Mouse (Mus musculus): ENCODE measurements around the gene Sowahb. TPM values are rescaled to one million over a fixed set of nuclear protein-coding genes. Genes with fewer than 3 reads are reported as not detected.
A peak's percentile ranks its signal among the peaks of the same experiment; 100 is the strongest.

The Sowahb gene
- polyA plus RNA-seq (2016; fragmentation: Nextera tagmentation; extraction: Ambion mirVana): 0.78 and 0.85 TPM in 2 replicates

GRCm38 (mm10) chr5:93044584-93045370 is at the start of gene Sowahb:
Gene Sowahb, minus strand, starts transcription at chr5:93045022.
- DNase-seq (ENCODE audit: low spot score): peak; percentile 76
- Histone ChIP-seq H3K27me3 (replicated peaks; ENCODE audit: low read depth, poor library complexity, severe bottlenecking) (peaks cover 93% of the 10 kb centered on the region), H3K27ac (replicated peaks) (peak within 1 kb of the TSS; percentile 67), H3K4me1 (peaks cover 49% of the 10 kb centered on the region), H3K4me3 (peak within 1 kb of the TSS; percentile 63), H3K36me3 (replicated peaks) (no peaks in the 10 kb centered on the region), H3K9me3 (no peaks in the 10 kb centered on the region)
- under 1% methylated on average over 68 of the region's 68 CpGs for WGBS

- WGBS: under 1% methylated on average over 50 of the region's 50 CpGs
- Histone ChIP-seq H3K27ac (replicated peaks) (peak overlapping the region; percentile 97), H3K4me1 (peaks cover 67% of the 10 kb centered on the region), H3K4me3 (peak overlapping the region; percentile 81), H3K36me3 (replicated peaks) (peaks cover 15% of the 10 kb centered on the region), H3K27me3 (replicated peaks; ENCODE audit: low read depth, poor library complexity, severe bottlenecking) (no peaks in the 10 kb centered on the region), H3K9me3 (no peaks in the 10 kb centered on the region)
- peak; percentile 70 for DNase-seq (ENCODE audit: low spot score)
Observed at GRCm38 (mm10) chr5:93093638-93094527, 49.1 kb upstream of the Sowahb start.

GRCm38 (mm10) chr5:93092857-93093622 is 48.2 kb upstream of the Sowahb start, which contains the start of gene Sept11:
Gene Sept11, plus strand, starts transcription at chr5:93093437.
- H3K36me3 ChIP-seq (replicated peaks): peaks cover 6% of the 10 kb centered on the region
- H3K4me1 ChIP-seq: peaks cover 62% of the 10 kb centered on the region
- H3K4me3 ChIP-seq: peak within 1 kb of the TSS; percentile 81
- WGBS: under 1% methylated on average over 63 of the region's 63 CpGs
- peak; percentile 95 for DNase-seq (ENCODE audit: low spot score)
- H3K27me3 ChIP-seq (replicated peaks; ENCODE audit: low read depth, poor library complexity, severe bottlenecking): no peaks in the 10 kb centered on the region
- H3K9me3 ChIP-seq: no peaks in the 10 kb centered on the region
- peak within 1 kb of the TSS; percentile 97 for H3K27ac ChIP-seq (replicated peaks)

GRCm38 (mm10) chr5:93092147-93092781 is 47.4 kb upstream of the Sowahb start:
- H3K36me3 ChIP-seq (replicated peaks): 0 out of 2 replicates have a peak, but pooled peaks cover under 1% of the 10 kb centered on the region
- H3K4me1 ChIP-seq: peaks cover 54% of the 10 kb centered on the region
- peak overlapping the region; percentile 81 for H3K4me3 ChIP-seq
- peak overlapping the region; percentile 97 for H3K27ac ChIP-seq (replicated peaks)
- no peaks in the 10 kb centered on the region for H3K27me3 ChIP-seq (replicated peaks; ENCODE audit: low read depth, poor library complexity, severe bottlenecking)
- no peaks in the 10 kb centered on the region for H3K9me3 ChIP-seq
- DNase-seq (ENCODE audit: low spot score): peak; percentile 60
- WGBS: 7% methylated on average over 28 of the region's 28 CpGs

- peaks cover 44% of the 10 kb centered on the region for H3K4me1 ChIP-seq
- no peak overlapping the region for H3K27ac ChIP-seq (replicated peaks)
- 84% methylated on average over 3 of the region's 3 CpGs for WGBS
- no peaks in the 10 kb centered on the region for H3K27me3 ChIP-seq (replicated peaks; ENCODE audit: low read depth, poor library complexity, severe bottlenecking)
- no peaks in the 10 kb centered on the region for H3K36me3 ChIP-seq (replicated peaks)
- no peak for DNase-seq (ENCODE audit: low spot score)
- peak overlapping the region; percentile 81 for H3K4me3 ChIP-seq
- H3K9me3 ChIP-seq: no peaks in the 10 kb centered on the region
Observed at GRCm38 (mm10) chr5:93091266-93091665, 46.4 kb upstream of the Sowahb start.

- no peak overlapping the region for H3K27ac ChIP-seq (replicated peaks)
- H3K9me3 ChIP-seq: no peaks in the 10 kb centered on the region
- peaks cover 5% of the 10 kb centered on the region; the same call in 1 of the 2 replicates for H3K4me1 ChIP-seq
- H3K36me3 ChIP-seq (replicated peaks): no peaks in the 10 kb centered on the region
- H3K27me3 ChIP-seq (replicated peaks; ENCODE audit: low read depth, poor library complexity, severe bottlenecking): no peaks in the 10 kb centered on the region
- no peak overlapping the region for H3K4me3 ChIP-seq
- WGBS: 88% methylated on average over 4 of the region's 4 CpGs
- no peak for DNase-seq (ENCODE audit: low spot score)
Observed at GRCm38 (mm10) chr5:93085900-93086299, 41.1 kb upstream of the Sowahb start.

- WGBS: 61% methylated on average over 4 of the region's 4 CpGs
- no peaks in the 10 kb centered on the region for H3K36me3 ChIP-seq (replicated peaks)
- no peak overlapping the region for H3K4me3 ChIP-seq
- DNase-seq (ENCODE audit: low spot score): no peak
- H3K27me3 ChIP-seq (replicated peaks; ENCODE audit: low read depth, poor library complexity, severe bottlenecking): no peaks in the 10 kb centered on the region
- peaks cover 9% of the 10 kb centered on the region for H3K4me1 ChIP-seq
- no peaks in the 10 kb centered on the region for H3K9me3 ChIP-seq
- no peak overlapping the region for H3K27ac ChIP-seq (replicated peaks)
Observed at GRCm38 (mm10) chr5:93085015-93085598, 40.3 kb upstream of the Sowahb start.

GRCm38 (mm10) chr5:93079596-93079995 is 34.8 kb upstream of the Sowahb start:
- H3K27me3 ChIP-seq (replicated peaks; ENCODE audit: low read depth, poor library complexity, severe bottlenecking): no peaks in the 10 kb centered on the region
- no peaks in the 10 kb centered on the region for H3K9me3 ChIP-seq
- DNase-seq (ENCODE audit: low spot score): no peak
- no peak overlapping the region for H3K4me3 ChIP-seq
- H3K27ac ChIP-seq (replicated peaks): no peak overlapping the region
- H3K4me1 ChIP-seq: peaks cover 19% of the 10 kb centered on the region
- no peaks in the 10 kb centered on the region for H3K36me3 ChIP-seq (replicated peaks)
- 85% methylated on average over 3 of the region's 3 CpGs for WGBS

GRCm38 (mm10) chr5:93077661-93078323 is 33.0 kb upstream of the Sowahb start:
- DNase-seq (ENCODE audit: low spot score): no peak
- H3K27ac ChIP-seq (replicated peaks): no peak overlapping the region
- peaks cover 19% of the 10 kb centered on the region for H3K4me1 ChIP-seq
- H3K27me3 ChIP-seq (replicated peaks; ENCODE audit: low read depth, poor library complexity, severe bottlenecking): no peaks in the 10 kb centered on the region
- no peaks in the 10 kb centered on the region for H3K36me3 ChIP-seq (replicated peaks)
- 82% methylated on average over 7 of the region's 7 CpGs for WGBS
- H3K4me3 ChIP-seq: no peak overlapping the region
- H3K9me3 ChIP-seq: no peaks in the 10 kb centered on the region

- WGBS: 90% methylated on average over 4 of the region's 4 CpGs
- Histone ChIP-seq H3K27ac (replicated peaks) (no peak overlapping the region), H3K27me3 (replicated peaks; ENCODE audit: low read depth, poor library complexity, severe bottlenecking) (no peaks in the 10 kb centered on the region), H3K4me3 (no peak overlapping the region), H3K9me3 (no peaks in the 10 kb centered on the region), H3K4me1 (no peaks in the 10 kb centered on the region), H3K36me3 (replicated peaks) (no peaks in the 10 kb centered on the region)
- DNase-seq (ENCODE audit: low spot score): no peak
Observed at GRCm38 (mm10) chr5:93060865-93061264, 16.0 kb upstream of the Sowahb start.
